Mouse (Mus musculus): ENCODE data around the gene Vmn2r22. TPM values are rescaled to one million over a fixed set of nuclear protein-coding genes. Genes with fewer than 3 reads are reported as not detected.
"Not testable (repeated sequence)": the region's sequence is repeated elsewhere in the genome, so short reads cannot be mapped to it uniquely, and the experiment has no call there.

Vmn2r22 gene
- total RNA-seq (2021) = not detected
- long read RNA-seq, experiment 1 = 0 reads
- long read RNA-seq, experiment 2 = 0 reads

DNA sequence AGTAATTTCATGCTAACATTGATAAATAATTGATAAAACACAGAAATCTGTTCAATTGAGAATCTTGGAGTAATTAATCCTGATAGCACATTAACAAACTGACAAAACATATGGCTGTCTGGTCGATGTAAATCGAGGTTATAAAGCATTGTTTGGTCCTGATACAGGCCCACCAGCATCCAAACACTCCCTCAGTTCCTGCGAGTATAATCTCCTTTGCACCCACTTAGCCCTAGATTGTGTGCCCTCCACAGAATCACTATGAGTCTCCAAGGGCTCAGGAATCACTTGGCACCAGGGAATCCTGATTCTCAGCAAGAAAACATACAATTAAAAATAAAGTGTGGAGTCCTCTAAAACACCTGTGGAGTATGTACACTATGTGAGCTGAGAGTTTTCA, at the start of gene Vmn2r22:
TSS of gene Vmn2r22 (minus strand) at position 101 of the 400 bp plus-strand sequence.
- DNase-seq (ENCODE audit: low spot score in 2 of 2) = not testable (repeated sequence)

DNA sequence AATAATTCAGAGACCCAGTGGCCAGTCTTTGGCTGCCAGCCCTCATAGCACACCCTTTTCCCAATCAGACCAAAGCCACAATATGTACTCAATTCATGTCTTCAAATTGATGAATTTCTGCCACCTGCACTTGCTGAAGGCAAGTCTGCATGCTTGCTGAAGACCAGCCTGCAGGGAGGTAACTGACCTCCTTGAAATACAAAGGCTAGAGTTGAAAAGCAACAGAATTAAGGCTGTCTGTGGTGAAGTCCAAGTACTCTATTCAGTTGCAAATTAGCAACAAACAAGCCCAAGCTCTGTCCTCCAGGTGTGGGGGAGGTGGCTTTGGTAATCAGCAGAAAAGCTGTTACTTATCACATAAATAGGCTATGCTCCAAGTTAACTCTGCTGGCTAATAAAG, 46.7 kb upstream of the Vmn2r22 start:
- no peak for DNase-seq (ENCODE audit: low spot score in 2 of 2)

DNA sequence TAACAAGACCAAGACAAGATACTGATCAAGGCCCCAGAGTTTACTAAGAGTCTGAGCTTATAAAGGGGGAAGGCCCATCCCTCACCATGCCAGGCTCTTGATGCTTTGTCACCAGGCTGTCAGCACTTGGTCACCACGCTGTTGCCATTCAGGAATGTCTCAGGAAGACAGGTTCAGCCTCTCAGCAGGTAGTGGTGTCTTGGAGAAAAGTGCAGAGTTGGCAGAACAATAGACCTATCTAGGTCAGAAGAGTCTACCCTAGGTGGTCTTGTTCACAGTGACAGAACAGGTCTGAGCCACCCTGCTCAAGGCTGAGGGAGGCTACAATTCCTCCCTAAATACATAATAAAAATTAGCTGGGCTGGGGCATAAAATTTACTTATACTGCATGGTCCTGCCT, 46.1 kb upstream of the Vmn2r22 start:
- not testable (repeated sequence) for DNase-seq (ENCODE audit: low spot score in 2 of 2)

DNA sequence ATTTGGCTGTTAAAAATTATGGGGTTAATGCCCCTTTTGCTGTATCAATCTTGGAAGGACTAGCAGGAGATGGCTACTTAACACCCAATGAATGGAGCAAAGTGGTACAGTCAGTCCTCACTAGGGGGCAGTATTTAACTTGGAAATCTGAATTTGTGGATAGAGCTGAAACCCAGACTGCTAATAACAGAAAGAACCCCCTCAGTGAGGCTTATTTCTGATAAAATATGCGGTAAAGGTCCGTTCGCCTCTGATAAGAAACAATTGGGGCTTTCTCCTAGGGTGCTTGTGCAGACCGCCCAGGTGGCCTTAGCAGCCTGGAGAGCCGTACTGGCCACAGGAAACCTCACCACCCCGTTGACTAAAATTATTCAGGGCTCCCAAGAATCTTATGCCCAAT, 6.5 kb upstream of the Vmn2r22 start:
- DNase-seq (ENCODE audit: low spot score in 2 of 2) = no peak

DNA sequence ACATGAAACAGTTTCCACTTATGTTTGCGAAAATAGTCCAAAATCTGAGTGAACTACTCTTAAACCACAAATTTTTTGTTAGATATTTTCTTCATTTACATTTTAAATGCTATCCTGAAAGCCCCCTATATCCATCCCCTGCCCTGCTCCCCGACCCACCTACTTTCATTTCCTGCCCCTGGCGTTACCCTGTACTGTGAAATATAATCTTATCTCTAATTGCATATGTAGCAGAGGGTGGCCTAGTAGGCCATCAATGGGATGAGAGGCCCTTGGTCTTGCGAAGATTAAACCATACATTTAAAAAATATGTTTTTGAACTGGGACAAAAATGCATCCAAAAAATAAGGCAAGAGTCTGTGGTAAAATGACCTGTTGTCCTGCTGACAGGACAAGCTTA, 11.1 kb downstream of the Vmn2r22 start:
- DNase-seq (ENCODE audit: low spot score in 2 of 2) = not testable (repeated sequence)

DNA sequence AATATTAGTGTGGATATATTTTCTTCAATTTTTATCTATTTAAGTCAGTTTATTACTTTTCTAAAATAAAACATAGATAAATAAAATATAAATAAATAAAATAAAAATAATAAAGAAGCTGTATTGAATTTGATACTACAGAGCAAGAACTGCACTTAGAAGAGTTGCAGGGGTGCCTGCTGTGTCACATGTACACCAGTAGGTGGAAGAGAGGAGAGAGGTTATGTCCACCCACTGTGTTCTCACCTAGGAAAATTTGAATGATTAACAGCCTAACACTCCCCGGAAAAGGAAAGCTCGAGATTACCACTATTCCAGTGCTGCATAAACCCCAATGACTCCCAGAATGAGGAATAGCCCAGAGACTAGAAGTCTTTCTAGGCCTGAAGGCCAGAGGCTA, 26.7 kb downstream of the Vmn2r22 start:
- not testable (repeated sequence) for DNase-seq (ENCODE audit: low spot score in 2 of 2)

DNA sequence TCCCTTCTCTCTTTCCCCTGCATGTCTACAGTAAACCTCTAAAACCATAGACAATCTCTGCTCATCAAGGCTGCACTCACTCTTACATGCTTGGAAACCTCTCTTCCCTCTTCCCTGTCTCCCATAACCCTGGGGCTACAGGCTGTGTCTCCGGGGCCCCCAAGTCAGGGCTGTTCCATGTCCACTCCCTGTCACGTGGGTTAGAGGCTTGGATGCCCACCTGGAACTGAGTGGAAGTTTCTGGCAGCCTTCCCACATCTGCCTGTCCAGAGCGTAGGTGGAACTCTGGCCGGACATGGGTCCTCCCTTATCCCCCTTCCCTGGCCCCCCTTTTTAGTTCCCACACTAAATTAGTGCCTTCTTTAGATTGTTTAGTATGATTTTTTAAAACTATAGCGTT, 62.2 kb downstream of the Vmn2r22 start:
- DNase-seq (ENCODE audit: low spot score in 2 of 2) = not testable (repeated sequence)

DNA sequence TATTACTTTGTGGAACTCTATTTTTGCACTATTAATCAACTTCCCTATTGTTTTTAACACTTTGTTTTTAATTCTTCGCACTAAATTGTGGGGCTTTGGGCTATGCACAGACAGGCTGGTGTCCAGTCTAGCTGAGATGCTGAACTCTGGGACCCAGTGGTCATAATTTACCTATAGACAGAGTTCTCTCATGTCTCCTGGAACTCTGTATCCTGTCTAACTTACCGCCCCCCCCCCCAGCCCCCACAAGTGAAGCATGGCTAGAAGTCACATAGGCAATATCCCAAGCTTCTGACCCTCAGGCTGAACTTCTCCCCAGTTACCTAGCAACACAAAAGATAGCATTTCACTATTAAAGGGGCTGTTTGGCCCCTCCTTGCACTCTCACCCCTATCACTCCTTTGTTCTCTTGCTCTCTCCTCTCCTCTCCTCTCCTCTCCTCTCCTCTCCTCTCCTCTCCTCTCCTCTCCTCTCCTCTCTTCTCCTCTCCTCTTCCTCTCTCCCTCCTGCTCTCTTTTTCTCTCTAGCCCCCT, 62.7 kb downstream of the Vmn2r22 start:
- DNase-seq (ENCODE audit: low spot score in 2 of 2) = not testable (repeated sequence)

DNA sequence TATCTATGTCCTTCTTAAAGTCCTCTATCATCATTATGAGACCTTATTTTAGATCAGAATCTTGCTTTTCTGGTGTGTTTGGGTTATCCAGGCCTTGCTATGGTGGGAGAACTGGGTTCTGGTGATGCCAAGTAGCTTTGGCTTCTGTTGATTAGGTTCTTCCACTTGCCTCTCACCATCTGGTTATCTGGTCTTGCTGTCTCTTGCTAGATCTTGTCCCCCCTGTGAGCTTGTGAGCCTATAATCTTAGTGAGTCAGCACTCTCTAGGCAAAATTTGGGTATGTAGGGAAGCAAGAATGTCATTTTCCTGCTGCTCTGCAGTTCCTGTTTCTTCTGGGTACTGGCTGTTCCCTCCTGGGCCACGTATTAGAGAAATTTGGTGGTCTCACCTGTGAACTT, 66.5 kb downstream of the Vmn2r22 start:
- DNase-seq (ENCODE audit: low spot score in 2 of 2) = not testable (repeated sequence)

DNA sequence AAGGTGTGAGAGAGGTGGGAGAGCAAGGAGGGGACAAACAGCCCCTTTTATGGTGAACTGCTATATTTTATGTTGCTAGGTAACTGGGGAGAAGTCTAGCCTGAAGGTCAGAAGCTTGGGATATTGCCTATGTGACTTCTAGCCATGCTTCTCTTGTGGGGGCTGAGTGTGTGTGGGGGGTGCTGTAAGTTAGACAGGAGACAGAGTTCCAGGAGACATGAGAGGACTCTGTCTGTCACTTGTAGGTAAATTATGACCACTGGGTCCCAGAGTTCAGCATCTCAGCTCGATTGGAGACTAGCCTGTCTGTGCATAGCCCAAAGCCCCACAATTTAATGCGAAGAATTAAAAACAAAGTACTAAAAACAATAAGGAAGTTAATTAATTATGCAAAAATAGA, 75.8 kb downstream of the Vmn2r22 start:
- not testable (repeated sequence) for DNase-seq (ENCODE audit: low spot score in 2 of 2)

Other genes starting within 250 kb of the Vmn2r22 start
- not detected for gene Vmn2r20, start 232.6 kb downstream of the Vmn2r22 start, total RNA-seq (2021)
- gene Vmn2r21, start 117.3 kb downstream of the Vmn2r22 start, total RNA-seq (2021) = not detected
- not detected for gene Vmn2r23, start 51.9 kb upstream of the Vmn2r22 start, total RNA-seq (2021)
- not detected for gene Vmn2r24, start 128.2 kb upstream of the Vmn2r22 start, total RNA-seq (2021)
- not detected for gene Vmn2r25, start 202.7 kb upstream of the Vmn2r22 start, total RNA-seq (2021)

Data from adrenal gland, postnatal 4 days (tissue).